Mouse (Mus musculus) brain, embryonic 18.5 days (tissue): ENCODE measurements at regions not wholly inside any gene's neighbourhood (a gene's known extent, or its start where the extent isn't known, plus 50 kb on each side); places are given as distances from the start of the nearest gene placed in this dataset.

Source experiments
- DNase-seq: peaks from one replicate; pipeline ENCODE4 v3.0.0-alpha.2; 2012; ENCODE audit warnings: low read depth, low spot score

DNA sequence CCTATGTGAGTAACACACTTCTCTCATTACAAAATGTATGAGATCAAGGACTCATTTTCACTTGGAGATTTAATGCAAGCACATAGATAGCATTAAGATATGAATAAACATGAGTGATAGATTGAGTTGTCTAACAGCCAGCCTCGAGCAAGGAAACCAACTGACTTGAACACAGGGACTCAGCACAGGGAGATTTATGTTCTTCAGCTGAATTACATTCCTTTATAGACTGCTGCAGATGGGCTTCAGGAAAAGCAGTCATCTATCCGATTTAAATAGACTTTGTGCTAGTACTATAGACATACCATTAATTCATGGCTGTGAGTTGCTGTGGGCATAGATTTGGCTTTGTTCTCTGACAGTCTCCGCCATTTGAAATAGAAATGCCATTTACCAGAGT is 661.9 kb downstream of the Cenpc1 start:
- no peak for DNase-seq

- no peak for DNase-seq
These were observed 705.0 kb downstream of the Cenpc1 start for GRCm38 (mm10) chr5:85360427-85360826.

DNA sequence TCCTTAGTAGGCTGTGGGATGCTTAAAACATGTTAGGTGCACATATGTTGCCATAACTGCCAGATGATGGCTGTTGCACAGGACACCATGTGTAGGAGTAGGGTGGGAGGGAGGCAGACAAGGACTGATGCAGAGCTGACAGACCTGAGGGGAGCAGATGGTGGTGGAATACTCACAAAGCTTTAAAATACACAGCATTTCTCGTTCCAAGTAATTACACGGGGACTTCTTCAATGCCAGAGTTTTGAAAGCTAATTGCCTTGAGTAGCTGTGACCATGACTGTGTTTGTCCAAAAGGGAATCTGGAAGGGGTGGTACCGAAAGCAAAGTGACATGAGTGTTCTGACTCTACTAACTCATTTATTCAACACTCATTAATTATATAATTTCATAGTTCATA is 718.6 kb downstream of the Cenpc1 start:
- peak; percentile 52 for DNase-seq

DNA sequence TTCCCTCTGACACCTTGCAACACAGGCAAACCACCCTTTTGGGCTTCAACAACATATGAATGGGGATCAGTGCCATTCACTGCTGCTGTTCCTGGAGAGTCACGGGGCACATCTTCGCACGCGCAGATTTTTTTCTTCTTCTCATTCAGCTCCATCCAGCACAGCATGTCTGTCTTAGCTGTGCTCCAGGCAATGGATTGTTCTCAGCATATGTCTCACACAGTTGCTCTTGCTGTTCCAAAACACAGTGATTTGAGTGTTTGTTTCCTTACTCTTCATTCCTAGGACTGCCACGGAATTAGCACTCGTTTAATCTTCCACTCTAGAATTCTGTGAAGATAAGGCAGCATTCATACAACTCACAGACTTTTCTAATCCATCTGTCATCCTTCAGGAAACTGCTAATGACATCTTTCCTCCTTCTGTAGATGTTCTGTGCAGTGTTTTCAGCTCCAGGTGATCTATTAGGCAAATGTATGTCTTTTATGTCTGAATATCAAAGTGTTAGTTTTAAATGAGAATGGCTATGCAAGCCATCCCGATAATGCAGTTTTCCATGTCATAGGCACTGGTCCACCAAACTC is 719.2 kb downstream of the Cenpc1 start:
- DNase-seq: peak; percentile 57

GRCm38 (mm10) chr5:85341383-85341782 is 724.0 kb downstream of the Cenpc1 start:
- no peak for DNase-seq

- DNase-seq: peak; percentile 60
These were observed 727.5 kb downstream of the Cenpc1 start for GRCm38 (mm10) chr5:85337643-85338458.

DNA sequence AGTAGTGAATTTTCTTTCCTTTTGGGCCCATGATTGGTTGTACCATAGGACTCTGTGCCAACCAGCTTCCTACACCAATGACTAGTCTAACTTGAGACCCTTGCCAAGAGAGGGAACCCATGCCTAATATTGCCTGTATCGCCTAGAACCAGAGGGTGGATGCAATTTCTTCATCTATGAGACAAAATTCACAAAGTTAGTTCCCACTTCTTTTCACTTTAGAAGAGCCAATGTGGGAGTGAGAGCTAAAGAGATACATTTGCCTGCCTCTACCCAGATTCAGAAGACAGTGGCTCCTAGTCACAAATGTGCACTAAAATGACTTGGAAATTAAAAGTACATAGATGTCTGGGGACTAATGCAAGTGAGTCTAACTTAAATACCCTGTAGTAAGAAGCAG is 728.4 kb downstream of the Cenpc1 start:
- no peak for DNase-seq
